Mouse (Mus musculus) CD8-positive naive resting alpha-beta T cell, adult 2 months (primary cell): ENCODE results near the gene Hamp.
"Not testable (repeated sequence)": the region's sequence is repeated elsewhere in the genome, so short reads cannot be mapped to it uniquely, and the experiment has no call there.

Experiments used
- DNase-seq, 2 experiments: peaks; one replicate each; pipeline ENCODE4 v3.0.0; 2022; ENCODE audit warnings: low read depth in 2 of 2, low spot score in 2 of 2

Gene Hamp

DNA sequence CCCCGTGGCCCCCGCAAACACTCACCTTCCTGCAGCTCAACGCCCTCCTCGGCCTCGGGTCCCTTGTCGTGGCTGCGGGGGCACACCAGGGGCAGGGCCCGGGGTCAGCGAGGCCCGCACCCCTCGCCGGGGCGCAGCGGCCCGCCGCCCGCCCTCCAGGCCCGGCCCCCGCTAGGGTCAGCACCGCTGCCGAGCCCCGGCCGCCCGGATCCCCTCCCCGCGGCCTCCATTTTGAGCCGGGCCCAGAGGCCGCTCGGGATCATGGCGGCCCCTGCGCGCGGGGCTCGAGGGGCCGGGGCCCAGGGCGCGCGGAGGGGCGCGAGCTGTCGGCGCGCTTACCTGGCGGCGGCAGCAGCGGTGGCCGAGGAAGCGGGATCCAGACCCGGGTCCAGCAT is 12.5 kb upstream of the Hamp start:
- DNase-seq, result peak in 1 of 2 experiments; percentile 57

DNA sequence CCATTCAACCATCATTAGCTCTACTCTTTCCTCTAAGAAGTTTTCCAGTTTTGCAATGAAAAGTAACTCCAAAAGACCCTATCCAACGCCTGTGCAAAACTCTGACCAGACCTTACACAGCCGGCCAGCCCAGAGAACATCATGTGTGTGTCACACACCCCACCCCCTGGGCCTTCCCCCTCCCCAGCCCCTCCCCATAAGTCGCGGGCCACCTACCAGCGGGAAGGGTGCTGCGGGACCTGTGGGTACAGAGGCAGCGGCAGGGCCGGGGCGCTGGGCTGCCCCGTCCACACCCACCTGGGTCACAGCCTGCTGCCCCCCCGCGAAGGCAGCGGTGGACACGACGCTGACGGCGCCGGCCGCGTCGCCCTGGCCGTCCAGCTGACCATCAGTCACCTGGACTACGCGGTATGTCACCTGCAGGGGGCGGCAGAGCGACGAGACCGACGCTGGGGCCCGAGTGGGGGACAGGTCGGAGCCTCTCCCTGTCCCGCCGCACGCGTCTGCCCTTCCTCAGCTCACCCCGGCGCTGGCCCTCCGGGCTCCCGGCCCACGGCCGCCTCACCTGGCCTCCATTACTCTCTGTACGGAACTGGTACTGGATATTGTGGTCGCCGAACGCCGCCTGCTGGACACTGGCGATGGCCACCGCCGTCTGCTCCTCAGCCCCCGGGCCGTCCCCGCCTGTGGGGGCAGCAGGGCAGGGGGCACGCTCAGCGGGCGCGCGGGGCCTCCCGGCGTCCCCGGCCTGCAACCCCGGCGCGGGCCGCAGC is 11.9 kb upstream of the Hamp start:
- peak; percentile 76 to 77 for DNase-seq

DNA sequence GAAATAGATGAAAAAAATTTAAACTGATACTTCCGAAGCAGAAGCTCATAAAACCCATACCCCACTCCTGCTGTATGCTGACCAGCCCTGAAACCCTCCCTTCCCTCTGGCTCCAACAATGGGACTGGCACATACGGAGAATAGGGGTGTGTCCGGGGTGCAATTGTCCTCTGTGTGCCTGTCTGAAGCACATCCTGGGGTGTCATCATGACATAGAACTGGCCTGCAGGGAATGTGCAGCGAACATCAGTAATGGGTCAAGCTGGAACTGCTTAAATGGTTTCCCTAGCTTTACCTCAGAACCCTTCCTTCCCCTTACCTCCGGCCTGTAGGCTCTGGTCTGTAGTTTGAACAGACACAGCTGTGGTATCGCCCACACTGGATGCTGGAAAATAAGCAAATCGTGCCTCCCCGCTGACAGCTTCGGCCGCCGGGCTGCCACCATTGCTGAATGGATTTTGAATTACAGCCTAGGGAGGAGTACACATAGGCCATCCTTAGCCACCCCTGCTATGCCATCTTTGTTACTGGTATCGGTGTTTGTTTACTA is 11.2 kb upstream of the Hamp start:
- no peak for DNase-seq

DNA sequence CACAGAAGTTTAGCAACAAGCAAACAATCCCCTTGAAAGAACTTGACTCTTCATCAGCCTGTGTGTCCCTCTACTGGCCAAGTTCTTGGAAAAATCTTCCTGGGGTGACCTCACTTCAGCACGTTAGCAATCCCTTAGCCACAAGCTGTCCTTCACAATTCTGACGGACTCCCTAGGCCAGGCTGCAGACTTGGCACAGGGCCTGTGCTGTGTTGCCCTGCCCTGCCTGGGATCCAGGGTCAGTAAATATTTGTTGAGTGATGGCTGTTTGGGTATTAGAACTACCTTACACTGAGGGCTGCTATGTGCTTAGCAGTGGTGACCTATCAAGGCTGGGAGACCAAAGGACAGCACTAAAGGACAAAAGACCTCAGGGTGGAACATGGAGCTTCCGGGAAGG is 10.2 kb upstream of the Hamp start:
- no peak for DNase-seq

DNA sequence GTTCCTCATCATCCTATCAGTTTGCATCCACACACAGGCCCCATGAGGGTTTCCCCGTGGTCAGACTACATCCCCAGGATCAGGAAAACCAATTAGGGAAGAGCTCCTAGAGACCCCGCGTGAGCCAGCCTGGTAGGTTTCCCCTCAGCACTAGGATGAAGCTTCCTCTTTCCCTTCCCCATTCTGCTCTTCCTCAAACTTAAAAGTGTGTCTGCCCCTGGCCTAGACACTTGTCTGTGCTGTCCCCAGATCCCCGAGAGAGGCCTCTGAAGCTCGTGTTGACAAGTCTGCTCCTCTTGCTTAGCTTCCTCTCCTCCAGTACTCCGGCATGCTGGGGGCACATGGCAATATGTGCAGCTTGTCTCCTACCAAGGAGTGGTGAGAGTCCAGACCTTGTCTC is 9.6 kb upstream of the Hamp start:
- no peak for DNase-seq

DNA sequence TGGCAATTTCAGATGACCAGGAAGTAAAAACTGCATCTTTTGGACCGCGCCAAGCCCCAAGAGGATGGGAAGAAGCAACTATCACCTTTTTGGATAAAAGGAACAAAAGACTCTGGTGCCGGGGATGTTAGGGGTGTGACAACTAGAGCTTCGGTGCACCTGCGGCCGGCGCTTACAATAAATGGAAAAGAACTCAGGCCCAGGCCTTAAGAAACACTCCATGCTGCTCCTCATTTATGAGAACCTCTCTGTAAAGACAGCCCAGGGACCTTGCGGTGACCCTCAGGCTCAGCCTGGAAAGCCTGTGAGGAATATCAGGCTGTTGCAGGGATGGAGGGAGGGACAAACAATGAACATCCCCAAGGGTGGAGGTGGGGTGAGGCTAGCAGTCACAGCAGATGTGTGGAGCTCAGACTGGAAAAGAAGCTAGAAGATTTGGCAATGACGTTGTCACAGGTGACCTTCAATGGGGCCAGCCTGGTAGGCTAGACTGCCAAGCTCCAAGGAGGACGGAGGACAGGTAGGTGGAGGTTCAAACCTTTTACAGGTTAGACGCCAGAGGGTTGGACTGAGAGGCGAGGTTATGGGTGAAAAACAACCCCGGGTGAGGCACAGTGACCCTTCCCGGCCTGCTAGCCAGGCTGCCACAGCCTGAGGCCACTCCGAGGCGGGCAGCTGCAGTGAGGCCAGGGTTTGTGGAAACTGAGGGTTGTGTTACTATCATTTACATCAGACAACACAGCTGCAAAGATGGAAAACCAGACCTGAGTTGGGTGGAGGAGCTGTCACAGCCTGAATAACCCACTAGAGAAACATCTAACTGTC is 8.8 kb upstream of the Hamp start:
- DNase-seq, result no peak

DNA sequence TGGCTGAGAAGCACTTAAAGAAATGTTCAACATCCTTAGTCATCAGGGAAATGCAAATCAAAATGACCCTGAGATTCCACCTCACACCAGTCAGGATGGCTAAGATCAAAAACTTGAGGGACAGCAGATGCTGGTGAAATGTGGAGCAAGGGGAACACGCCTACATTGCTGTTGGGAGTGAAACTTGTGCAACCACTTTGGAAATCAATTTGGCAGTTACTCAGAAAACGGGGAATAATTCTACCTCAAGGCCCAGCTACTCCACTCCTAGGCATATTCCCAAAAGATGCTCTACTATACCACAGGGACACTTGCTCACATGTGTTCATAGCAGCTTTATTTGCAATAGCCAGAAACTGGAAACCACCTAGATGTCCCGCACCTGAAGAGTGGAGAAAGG is 6.1 kb upstream of the Hamp start:
- not testable (repeated sequence) for DNase-seq

DNA sequence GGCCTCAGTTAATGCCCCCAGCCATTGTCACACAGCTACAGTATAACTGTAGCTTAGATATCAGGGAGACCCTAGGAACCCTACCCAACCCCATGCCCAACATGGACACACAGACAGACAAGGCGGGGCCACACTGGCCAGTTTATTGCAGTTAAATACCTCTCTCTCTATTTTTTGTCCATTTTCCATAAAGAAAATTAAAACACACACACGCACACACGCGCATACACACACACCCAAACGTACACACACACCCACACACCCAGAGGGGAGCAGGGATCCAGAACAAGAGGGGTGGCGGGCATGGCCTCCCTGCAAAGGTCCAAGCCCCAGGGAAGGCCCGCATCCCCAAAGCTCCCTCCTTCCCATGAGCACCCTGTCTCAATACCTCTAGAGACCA is 2.0 kb upstream of the Hamp start:
- no peak for DNase-seq

DNA sequence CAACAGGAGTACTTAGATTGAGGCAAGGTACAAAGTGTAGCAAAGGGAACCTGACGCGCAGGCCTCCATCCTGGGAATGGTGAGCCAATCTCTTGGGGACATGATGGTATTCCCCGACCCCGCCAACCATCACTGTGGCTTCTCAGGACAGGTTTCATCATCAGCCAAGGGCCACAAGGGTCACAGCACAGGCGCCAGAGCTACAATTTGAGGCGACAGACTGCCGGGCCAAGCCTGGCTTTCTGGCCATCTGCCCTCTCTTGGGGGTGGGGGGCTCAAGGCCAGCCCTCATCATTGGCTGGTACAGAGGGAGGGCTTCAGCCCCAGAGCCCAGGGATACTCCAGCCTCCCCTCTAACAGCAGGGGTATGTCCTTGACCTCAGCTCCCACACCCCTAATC is 1.6 kb upstream of the Hamp start:
- not testable (repeated sequence) for DNase-seq

DNA sequence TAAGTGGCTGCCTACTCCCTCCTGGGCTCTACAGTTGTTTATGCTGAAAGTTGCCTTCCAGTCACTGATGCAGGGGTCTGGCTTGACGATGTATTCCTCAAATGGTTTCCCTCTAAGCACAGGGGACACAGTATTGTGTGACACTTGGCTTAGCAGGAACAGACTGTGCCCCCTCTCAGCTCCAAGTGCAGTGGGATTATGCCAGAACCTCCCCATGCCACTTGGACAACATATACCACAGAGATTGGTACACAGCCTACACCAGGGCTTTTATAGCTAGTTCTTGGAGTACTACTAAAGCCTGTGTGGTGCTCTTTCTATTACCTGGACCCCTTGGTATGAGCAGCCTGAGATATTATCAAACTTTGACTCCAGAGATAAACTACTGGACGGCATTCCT is 874 bp upstream of the Hamp start:
- not testable (repeated sequence) for DNase-seq

DNA sequence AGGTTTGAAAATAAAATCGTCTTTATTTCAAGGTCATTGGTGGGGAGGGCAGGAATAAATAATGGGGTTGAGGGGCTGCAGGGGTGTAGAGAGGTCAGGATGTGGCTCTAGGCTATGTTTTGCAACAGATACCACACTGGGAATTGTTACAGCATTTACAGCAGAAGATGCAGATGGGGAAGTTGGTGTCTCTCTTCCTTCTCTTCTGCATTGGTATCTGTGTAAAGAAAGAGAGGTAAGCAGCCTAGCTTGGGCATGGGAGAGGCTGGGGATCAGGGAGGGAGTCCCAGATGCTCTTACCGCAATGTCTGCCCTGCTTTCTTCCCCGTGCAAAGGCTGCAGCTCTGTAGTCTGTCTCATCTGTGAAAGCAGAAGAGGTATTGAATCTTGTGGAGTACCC is 1.5 kb downstream of the Hamp start:
- DNase-seq, result not testable (repeated sequence)

DNA sequence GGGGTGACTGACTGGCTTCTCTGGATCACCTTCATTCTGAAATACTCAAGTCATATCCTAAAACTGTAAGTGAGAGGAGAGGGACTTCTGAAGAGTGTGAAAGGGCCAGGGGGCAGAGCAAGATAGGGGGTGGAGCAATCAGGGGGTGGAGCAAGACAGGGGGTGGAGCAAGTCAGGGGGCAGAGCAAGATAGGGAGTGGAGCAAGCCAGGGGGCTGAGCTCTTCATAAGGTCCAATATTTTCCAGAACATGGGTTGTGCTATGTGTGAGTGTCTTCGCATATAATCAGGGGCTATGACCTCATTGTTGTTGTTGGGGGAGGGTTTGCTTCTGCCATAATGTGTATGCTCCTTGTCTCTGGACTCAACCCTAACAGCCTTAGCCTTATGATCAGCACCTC is 3.8 kb downstream of the Hamp start:
- not testable (repeated sequence) for DNase-seq

DNA sequence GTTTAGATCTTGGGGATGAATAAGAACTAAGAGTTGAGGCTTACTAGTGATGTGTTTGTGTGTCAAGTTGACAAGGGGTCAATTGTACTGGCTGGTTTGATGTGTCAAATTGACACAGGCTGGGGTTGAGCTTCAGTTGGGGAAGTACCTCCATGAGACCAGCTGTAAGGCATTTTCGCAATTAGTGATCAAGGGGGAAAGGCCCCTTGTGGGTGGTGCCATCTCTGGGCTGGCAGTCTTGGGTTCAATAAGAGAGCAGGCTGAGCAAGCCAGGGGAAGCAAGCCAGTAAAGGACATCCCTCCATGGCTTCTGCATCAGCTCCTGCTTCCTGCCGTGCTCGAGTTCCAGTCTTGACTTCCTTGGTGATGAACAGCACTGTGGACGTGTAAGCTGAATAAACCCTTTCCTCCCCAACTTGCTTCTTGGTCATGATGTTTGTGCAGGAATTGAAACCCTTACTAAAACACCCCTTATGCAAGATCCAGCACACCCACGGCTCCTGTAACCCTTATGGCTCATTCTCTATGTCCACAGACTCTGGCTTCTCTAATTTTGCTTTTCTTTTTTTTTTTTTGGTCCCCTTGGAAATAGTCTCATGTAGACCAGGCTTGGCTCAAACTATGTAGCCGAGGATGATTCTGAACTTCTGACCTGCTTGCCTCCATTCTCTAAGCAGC is 8.3 kb downstream of the Hamp start:
- DNase-seq, result not testable (repeated sequence)

DNA sequence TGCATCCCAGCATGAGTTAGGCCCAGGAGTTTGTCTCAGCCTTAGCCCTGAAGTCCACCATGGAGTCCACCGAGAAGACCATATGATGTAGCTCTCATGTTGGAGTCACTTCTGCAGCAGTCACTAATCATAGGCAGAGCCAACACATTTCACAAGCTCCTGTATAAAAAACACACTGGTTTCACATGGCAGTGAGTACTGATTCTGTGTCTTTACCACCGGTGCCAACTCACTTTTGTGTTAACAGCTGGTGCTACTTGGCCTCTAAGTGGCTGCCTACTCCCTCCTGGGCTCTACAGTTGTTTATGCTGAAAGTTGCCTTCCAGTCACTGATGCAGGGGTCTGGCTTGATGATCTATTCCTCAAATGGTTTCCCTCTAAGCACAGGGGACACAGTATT is 19.3 kb downstream of the Hamp start, which contains the start of gene Hamp2:
TSS of gene Hamp2 (minus strand) at position 101 of the 400 bp plus-strand sequence.
- DNase-seq, result not testable (repeated sequence)

DNA sequence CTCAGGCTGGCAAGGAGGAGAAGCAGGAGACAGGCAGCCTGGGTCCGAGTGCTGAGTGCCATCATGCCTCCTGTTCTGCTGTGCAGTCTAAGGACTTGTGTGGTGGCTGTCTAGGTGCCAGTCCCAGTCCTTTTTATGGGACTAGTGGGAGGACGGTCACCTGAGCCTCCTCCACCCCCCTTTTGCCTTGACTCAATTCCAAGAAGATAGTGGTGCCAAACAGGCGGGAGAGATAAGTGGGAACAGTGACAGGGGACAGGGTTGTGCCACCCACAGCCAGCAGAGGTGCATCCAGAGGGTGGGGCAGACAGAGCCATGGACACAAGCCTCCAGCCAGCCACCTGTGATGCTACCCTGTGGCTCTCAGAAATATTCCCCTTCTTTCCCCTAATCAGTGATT is 19.8 kb downstream of the Hamp start:
- no peak for DNase-seq

DNA sequence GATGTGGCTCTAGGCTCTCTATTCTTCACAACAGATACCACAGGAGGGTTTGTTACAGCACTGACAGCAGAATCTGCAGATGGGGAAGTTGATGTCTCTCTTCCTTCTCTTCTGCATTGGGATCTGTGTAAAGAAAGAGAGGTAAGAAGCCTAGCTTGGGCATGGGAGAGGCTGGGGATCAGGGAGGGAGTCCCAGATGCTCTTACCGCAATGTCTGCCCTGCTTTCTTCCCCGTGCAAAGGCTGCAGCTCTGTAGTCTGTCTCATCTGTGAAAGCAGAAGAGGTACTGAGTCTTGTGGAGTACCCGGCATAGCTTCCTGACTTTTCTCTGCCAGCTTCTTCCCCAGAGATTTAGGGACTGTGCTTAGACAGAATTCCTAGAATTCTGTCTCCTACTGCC is 21.3 kb downstream of the Hamp start:
- DNase-seq, result not testable (repeated sequence)

DNA sequence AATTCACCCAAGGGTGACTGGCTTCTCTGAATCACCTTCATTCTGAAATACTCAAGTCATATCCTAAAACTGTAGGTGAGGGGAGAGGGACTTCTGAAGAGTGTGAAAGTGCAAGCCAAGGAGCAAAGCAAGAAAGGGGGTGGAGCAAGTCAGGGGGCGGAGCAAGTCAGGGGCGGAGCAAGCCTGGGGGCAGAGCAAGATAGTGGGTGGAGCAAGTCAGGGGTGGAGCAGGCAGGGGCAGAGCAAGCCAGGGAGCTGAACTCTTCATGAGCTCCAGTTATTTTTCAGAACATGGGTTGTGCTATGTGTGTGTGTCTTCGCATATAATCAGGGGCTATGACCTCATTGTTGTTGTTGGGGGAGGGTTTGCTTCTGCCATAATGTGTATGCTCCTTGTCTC is 23.6 kb downstream of the Hamp start:
- peak; percentile 35 to 64 for DNase-seq

DNA sequence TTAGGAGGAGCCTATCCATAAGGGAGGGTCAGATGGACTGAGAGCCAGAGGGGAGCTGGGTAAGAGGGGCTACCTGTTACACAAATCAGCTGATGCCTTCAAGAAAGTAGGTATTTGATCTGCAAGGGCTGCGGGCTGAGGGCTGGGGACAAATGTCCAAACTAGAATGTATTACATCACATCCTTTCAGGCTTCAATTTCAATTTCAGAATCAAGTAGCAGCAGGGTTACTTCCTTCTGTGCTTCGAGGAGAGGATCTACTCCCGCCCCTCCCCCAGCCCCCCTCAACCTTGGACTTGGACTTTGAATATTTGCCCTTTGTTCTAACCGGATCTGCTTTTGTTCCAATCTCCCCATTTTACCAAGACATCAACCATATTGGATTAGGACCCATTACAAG is 26.6 kb downstream of the Hamp start:
- no peak for DNase-seq

DNA sequence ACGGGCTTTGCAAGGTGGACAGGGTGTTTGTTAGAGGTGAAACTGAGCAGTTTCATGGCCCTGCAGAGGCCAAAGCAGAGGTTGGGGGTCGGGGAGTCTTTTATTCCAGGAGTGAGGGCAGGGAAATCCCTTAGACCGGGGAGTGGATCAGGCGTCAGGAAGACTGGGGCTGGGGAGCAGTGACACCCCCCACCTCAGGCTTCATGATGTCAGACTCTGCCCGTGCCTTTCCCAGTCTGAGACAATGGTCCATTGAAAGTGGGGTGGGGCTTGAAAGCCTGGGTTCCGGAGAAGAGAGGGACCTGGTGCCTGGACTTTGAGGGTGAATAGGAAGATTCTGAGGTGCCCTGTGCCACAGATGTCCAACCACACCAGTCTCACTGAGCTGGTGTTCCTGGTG is 27.1 kb downstream of the Hamp start:
- no peak for DNase-seq

DNA sequence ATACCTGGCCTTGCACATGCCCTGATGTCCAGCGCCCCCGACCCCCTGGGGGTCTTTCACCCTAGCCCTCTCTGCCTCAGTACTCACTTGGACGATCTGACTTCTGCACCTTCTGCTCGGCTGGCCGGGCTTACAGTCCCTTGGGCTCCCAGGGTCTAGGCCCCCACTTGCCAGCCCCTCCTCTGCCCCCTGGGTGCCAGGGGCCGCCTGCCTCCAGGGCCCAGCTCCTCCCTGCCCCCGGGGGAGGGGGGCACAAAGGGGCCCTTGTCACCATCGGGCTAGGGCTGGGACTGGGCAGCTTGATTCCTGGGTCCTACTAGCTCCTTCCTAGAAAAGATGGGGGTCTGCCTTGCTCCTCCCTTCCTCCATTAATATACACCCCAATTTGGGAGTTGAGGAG is 29.1 kb downstream of the Hamp start, which contains the start of gene Mag:
TSS of gene Mag (minus strand) at position 142 of the 400 bp plus-strand sequence.
- DNase-seq, result no peak

DNA sequence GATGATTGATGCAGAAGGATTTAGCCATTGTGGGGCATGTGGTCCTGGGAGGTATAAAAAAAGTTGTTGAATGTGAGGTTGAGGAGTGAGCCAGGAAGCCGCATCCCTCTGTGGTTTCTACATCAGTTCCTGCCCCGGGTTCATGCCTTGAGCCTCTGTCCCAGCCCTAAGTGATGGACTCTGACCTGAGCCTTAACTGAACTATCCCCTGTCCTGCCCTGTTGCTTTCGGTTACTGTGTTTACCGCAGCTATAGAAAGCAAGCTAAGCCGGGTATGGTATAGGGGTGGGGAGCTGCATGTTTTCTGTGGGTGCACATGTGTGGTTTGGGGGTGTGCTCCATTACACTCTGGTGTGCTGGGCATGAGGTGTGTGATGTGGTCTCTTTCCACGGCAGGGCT is 34.1 kb downstream of the Hamp start:
- peak; percentile 21 to 31 for DNase-seq
